Mouse (Mus musculus): ENCODE results near the gene Ivns1abp.
A peak's percentile ranks its signal among the peaks of the same experiment; 100 is the strongest.
"Not testable (repeated sequence)": the region's sequence is repeated elsewhere in the genome, so short reads cannot be mapped to it uniquely, and the experiment has no call there.

Ivns1abp gene

DNA sequence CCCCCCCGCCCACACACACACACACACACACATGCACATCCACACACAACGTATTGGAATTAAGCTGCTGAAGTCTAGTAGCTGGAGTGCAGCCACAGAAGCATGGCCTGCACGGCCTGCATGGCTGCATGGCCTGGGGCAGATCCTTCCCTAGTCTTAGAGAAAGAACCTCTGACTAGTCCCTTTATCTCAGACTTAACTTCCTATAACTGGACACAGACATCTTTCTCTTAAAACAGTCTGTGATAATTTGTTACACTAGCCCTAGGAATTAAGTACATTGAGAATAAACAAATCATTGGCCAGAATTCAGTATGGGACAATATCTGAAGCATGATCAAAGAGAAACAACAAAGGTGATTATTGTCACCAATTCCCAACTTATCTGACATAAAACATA, 2.0 kb upstream of the Ivns1abp start:
- no peak for DNase-seq (ENCODE audit: low spot score)

DNA sequence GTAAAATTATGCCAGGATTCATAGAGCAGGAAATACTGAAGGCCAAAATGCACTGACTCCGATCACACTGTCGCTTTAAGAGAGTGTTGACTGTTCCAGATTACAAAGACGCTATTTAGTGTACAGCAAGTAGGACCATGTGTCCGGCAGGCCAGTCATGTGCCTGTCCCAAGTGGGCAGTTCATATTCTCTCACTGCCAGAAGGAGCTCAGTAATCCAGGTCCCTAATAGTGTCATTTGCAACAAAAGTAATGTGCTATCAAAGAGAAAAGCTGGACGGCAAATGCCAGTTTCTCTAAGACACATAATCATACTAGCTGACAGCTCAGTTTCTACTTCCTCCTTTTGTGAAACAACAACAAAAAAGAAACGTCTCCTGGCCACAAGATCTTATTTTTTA, 1.3 kb upstream of the Ivns1abp start:
- peak; percentile 55 for DNase-seq (ENCODE audit: low spot score)

DNA sequence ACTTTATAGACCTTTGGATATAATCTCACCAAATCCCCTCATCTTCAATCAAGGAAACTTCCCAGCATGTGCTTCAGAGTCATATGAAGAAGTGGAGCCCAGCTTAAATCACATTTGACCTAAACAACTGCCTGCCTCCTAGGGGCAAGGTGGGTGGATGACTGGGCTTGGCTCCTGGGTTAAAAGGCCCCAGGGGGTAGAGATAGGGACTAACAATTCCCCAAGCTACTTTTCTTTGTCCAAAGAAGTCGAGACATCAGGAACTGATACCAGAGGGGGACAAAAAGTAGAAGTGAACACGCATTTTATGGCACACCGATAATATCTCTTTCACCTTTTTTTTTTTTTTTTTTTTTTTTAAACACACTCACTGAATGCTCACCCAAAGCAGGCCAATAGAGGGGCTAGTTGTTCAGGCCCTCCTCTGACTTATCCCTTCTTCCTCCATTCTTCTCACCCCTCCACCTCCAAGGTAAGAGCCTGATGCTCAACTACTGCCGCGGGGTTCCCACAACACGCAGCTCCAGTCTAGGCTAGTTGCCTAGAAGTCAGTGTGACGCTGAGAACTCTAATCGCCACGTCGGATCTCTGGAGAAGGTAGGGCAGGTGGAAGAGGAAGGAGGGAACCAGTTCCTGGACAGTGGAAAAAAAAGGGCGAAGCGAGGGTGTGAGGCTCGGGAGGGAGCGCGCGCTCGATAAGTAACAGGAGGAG, 550 bp upstream of the Ivns1abp start:
- peak; percentile 56 for DNase-seq (ENCODE audit: low spot score)

DNA sequence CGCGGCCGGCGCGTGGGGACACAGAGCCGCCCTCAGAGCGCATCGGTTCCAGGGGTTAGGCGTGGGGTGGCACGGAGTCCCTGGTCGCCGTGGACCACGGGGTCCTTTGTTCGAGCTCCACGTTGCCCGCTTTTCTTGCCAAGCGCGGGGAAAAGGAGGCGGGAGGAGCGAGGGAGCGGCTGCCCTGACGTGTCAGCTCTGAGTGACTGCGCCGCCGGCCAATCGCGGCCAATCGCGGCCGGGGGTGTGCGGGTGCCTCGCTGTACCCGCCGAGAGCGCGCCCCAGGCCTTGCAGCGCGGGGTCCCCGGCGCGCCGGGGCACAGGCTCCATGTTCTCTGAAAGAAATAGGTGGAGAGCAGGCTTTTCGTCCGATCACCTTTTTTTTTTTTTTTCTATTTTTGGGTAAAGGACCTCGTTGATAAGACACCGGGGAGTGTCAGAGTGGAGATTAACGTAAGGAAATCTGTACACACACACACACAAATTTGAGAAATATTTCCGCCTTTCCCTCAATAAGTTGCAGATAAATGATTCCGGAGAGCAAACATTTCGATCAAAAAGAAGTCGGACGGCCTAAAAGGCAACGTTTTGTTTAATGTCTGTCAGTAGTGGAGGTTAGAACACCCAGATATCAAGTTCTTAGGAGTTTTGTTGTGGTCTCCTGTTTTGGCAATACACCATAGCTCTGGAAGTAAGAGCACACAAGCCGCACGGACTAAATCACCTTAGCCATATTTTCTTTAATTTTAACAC, 1.0 kb downstream of the Ivns1abp start:
- peak; percentile 96 for DNase-seq (ENCODE audit: low spot score)

DNA sequence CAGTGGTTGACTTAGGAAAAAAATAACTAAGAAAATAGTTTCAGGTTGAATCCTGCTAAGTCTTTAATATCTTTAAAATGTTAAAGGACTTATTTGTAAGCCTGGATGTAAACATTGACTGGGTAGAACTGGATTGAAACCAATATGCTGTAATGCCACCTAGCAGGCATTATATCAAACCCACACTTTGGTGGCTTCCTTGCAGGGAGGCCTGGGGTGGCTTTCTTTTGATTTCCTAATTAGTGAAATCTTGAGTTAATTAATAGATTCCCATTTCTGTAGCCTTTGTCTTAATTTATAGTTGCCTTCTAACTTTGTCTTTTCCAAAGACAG, 1.6 kb downstream of the Ivns1abp start:
- DNase-seq (ENCODE audit: low spot score), result no peak

DNA sequence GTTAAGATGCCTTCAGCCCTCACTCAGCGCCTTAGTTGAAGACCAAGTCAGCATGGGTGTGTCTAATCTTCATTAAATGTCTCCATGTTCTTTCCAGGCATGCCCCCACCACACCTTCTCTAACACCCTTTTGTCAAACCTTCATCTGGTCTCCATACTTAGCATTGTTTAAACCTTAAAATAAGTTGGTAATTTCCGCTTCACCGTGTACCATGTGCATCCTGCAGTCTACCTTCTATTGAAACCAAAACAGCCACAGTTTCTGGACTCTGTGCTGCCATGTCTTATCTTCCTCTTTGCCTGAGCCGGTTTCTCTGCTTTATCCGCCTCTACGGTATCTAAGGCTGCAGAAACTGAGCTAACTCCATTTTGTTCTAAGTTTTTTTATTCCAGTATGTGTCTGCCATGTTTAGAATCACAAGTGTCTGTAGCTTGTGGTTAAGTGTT, 2.4 kb downstream of the Ivns1abp start:
- no peak for DNase-seq (ENCODE audit: low spot score)

DNA sequence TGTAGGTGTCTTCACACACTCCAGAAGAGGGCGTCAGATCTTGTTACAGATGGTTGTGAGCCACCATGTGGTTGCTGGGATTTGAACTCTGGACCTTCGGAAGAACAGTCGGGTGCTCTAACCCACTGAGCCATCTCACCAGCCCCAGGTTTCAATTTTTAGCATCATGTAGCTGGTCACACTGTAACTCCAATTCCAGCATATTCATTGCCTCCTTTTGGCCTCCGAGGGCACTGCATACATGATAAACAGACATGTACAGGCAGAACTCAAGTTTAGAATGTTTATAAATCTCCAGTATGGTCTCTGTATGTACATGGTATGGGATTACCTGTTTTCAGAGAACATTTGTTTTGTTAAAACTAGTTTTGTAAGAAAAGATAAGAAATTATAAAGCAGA, 4.0 kb downstream of the Ivns1abp start:
- not testable (repeated sequence) for DNase-seq (ENCODE audit: low spot score)

DNA sequence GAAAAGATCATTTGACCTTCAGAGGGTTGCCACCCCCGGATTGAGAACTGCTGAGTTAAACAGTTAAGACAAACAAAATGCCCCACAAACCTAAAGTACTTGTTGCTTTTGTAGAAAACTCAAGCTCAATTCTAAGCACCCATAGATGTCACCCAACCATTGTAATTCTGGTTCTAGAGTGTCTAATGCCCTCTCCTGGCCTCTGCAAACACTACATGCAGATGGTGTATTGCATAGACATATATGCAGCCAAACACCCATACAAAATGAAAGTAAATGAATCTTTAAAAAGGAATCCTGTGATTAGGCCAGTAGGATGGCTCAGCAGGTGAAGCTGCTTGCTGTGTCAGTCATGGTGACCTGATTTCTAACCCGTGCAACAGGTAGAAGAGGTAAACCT, 8.6 kb downstream of the Ivns1abp start:
- no peak for DNase-seq (ENCODE audit: low spot score)

DNA sequence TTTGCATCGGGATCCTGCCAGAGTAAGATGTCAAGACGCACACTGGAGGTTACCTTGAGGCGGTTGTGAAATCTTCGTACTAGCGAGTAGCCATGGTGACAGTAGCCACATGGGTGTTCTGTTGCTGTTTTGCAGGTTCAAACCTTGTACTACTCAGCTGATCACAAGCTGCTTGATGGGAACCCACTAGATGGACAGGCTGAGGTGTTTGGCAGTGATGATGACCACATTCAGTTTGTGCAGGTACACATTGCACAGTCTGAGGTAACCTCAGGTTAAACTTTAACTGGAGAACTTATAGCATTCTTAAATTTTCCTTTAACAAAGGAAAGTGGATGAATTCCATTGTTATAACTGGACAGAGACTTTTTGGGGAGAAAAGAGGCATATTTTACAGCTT, 11.7 kb downstream of the Ivns1abp start:
- no peak for DNase-seq (ENCODE audit: low spot score)

DNA sequence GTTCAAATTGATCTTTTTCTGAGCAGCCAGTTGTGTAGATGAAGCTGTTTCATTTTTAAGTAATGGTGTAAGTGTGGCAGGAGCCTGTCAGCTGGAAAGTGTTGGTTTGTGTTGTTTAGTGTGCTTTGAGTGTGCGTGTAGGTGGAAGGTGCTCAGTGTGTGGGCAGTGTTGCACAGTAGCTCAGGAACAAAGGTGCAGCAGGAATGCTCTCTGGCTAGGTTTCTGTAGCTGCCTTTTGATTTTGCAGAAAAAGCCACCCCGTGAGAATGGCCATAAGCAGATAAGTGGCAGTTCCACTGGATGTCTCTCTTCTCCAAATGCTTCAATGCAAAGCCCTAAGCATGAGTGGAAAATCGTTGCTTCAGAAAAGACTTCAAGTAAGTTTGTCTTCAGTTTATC, 15.1 kb downstream of the Ivns1abp start:
- no peak for DNase-seq (ENCODE audit: low spot score)

DNA sequence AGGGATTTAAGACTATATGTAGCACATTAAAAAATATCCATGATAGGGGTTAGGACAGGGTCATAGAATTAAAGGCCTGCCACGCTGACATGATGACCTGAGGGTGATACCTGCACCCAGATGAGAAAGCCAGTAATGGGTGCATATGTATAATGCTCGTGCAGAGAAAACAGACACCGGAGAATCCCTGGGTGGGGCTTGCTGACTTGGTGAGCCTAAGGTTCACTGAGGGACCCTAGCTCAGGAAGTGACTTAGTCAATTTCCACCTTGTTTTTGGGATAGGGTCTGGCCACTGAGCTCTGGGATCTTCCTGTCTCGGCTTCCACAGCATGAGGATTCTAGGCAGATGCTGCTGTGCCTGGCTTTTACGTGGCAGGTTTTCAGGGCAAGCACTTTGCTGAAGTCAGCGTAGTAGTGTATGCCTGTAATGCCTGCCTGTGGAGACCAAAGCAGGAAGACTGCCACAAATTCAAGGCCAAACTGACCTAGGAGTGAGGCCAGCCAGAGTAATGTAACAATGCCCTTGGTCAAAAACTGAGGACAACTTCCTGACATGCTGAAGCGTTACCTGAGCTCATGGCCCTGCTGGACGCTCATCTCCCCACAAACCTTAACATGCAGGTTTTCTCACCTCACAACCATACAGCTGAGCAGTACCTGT, 22.8 kb downstream of the Ivns1abp start:
- no peak for DNase-seq (ENCODE audit: low spot score)

DNA sequence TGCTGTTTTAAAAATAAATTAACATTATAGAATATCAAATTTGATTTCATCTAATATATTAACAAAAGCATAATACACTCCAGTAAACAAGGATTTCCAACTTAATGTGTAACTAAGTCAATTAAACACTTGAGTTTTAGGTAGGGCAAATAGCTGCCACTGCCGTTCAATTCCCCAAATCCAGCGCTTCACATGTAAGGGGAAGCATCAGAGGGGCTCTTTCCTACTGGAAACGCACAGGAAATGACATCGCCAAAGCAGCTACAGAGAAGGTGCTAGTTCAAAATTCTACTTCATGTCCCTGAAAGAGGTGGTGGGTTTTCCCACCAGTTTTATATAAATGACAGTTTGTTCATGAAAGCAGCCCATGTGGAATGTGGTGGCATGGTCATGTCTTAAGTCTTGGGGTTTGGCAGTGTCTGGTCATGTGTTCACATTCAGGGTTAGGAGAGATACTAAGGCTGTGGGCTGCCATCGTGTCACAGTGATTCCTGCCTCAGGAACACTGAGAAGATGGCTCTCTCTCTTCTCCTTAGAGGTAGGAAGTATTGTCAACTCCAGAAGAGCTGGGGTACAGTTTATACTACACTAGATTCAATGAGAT, 23.5 kb downstream of the Ivns1abp start:
- DNase-seq (ENCODE audit: low spot score), result no peak

DNA sequence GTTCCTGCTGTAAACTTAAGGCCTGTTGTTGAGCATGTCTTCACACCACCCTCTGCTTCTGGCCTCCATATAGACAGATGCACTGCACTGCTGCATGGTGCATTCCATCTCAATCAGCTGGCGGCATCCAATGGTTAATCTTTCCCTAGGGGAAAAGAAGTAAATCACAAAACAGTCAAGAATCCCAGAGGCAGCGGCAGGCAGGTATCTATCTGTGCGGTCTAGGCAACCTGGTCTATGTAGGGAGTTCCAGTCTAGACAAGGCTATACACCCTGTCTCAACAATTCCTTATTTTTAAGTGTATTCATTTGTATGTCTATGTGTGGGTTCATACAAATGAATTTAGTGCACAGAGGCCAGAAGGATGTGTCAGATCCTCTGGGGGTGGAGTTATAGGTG, 24.2 kb downstream of the Ivns1abp start:
- no peak for DNase-seq (ENCODE audit: low spot score)

DNA sequence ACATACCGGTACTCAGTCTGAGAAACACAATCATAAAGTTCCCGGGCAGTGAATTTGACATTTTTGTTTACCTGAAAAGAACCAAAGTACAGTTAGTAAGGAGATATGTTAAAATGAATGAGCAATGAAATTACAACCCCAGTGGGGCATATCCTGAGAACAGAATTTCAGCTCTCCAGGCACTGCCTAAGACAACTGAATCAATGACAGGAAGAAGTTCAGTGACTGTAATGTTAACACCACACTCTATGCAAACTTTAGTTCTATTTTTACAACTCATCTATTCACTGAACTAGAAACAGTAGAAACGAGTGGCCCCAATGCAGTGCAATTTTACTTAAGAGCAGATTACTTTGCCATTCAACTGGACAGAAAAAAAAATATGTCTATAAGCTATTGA, 26.3 kb downstream of the Ivns1abp start:
- no peak for DNase-seq (ENCODE audit: low spot score)

DNA sequence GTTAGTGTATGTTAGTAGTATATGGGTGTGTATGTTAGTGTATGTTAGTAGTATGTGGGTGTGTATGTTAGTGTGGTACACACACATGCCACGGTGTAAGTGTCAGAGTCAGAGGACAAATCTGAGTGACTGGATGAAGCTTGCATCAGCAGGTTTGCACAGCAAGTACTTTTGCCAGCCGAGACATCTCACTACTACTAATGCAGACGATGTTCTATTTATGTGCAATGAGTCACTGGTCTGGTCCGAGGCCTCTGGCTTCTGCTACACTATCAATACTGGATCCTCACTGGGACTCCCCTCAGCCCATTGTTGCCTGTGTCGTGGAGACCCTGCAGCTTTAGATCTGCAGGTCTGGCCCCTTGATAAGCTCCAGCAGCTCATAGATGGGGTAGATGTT, 27.3 kb downstream of the Ivns1abp start:
- DNase-seq (ENCODE audit: low spot score), result no peak

DNA sequence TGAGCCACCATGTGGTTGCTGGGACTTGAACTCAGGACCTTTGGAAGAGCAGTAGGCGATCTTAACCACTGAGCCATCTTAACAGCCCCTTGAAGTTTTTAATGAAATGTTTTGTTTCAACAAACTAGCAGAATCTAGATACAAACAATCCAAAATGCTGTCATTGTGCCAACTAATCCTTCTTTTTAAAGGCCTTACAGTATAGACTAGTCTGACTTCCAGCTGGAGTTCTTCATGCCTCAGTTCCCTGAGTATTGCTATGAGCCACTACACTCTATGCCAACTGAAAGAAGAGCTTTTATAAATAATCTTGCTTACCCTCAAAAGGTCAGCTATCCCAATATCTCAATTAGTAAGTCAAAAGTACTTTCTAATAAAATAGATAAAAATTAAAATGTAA, 28.5 kb downstream of the Ivns1abp start:
- DNase-seq (ENCODE audit: low spot score), result no peak

DNA sequence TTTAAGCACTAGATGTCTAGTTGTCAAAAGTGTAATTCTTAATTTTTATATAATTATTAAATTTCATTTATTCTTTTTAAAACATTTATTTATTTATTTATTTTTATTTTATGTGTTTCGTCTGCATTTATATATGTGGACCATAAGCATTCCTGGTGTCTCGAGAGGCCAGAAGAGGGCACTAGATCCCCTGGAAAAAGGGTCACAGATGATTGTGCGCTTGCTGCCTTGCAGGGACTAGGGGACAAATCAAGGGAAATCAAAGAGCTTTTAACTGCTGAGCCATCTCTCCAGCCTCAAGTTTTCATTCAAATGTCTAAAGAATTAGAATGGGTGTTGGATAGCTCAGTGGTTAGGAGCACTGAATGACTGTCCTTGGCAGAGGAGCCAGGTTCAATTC, 33.1 kb downstream of the Ivns1abp start:
- DNase-seq (ENCODE audit: low spot score), result peak; percentile 42

DNA sequence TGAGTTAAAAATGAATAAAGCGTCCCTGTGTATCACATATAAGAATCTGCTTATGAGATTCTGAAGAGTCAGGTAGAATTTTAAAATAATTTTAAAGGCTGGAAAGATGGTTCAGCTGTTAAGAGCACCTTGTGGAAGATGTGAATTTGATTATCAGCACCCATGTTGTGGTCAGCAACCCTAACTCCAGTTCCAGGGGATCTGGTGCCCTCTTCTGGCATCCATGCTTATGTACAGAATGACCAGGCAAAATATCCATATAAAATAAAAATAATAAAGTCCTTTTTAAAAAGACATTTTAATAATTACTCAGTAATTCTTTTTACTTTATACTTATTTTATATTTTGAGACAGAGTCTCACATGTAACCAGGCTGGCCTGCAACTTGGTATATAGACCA, 45.8 kb downstream of the Ivns1abp start:
- peak; percentile 61 for DNase-seq (ENCODE audit: low spot score)

DNA sequence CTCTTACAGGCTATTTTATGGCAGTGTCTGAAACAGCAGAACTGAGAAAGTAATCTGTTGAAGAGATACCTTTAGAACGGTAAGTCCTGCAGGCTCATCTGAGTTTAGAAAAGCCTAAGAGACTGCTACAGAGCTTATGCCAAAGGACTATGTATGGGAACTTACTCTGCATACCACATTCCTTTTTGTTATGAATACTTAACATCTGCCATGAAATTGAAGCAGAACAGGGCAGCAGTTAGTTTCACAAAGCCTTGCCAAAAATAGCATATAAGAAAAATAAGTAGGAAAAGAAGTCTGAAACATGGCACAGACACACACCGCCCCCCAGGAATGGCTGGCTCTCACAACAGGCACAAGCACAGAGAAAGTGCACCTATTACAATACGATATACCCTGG, 65.5 kb downstream of the Ivns1abp start:
- no peak for DNase-seq (ENCODE audit: low spot score)

Measured in embryo, embryonic 10 days (tissue).